Mouse (Mus musculus) right cerebral cortex, adult 18-20 months (tissue): ENCODE measurements around the gene Cyp2u1.
A peak's percentile ranks its signal among the peaks of the same experiment; 100 is the strongest.

Experiments used
- DNase-seq: peaks from one replicate; pipeline ENCODE4 v3.0.0; 2022; ENCODE audit warnings: mixed read lengths

The Cyp2u1 gene

GRCm38 (mm10) chr3:131251601-131252000 lies 51.4 kb downstream of the Cyp2u1 start:
- no peak for DNase-seq

DNA sequence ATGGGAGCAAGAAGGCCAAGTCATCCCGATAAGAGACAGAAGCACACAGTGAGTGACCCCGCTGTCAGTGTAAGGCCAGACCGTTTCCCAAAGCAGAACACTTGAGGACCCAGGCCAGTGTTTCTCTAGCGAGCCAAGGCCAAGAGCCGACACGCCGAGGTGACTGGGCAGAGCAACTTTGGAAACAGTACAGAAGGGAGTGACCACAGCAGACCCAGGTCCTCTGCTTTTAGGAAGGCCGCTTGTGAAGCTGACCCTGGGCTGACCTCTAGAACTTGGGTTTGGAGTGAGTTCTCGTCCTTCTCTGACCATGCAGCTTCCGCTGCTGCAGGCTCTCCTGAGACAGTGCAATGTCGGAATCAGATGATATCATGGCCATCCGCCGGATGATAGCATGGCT lies 52.0 kb downstream of the Cyp2u1 start:
- no peak for DNase-seq

DNA sequence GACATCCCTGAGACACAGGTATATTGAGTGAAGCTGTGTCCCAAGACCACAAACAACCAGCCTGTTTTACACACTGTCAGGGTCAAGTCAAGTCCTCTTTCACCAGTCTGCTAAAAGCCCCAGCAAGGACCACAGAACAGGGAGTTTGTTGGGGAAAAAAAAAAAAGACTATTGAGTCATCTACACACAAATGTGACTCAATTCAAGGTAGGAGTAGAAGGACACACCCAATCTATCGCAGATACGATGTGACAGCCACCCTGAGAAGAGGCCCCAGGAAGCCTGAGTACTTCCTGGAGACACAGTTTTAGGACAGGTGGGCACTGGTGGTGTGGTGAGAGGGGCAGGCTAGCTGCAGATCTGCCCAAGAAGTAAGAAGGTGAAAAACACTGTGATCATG lies 52.7 kb downstream of the Cyp2u1 start:
- no peak for DNase-seq

DNA sequence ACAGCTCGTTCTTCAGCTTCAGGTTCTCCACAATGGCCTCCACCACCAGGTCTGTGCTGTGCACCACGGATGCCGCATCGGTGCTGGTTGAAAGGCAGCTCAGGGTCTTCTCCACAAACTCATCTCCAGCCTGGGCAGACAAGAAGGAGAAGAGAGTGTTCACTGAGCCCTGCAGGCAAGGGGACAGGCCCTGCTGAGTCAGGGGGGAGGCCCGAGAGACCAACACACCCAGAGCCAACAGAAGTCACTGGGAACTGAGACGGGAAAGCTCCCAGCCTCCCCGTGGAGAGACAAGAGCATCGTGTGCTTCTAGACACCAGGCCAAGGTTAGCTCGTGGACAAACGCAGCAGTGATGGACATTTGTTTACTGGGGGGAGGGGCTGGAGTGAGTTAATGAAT lies 54.6 kb downstream of the Cyp2u1 start:
- DNase-seq, result no peak

DNA sequence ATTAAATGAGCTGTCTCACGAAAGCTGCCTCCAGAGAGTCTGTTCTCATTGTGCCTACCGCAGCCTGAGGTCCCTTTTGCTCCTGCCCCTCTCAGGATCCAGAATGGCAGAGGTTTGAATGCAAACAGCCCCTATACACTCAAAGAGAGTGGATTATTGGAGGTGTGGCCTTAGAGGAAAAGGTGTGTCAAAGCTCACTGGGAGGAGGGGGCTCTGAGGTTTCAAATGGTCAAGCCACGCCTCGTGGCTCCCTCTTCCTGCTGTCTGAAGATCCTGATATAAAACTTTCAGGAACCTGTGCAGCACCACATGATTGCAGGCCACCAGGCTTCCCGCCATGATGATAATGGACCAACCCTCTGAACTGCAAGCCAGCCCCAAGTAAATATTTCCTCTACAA lies 55.2 kb downstream of the Cyp2u1 start:
- no peak for DNase-seq

DNA sequence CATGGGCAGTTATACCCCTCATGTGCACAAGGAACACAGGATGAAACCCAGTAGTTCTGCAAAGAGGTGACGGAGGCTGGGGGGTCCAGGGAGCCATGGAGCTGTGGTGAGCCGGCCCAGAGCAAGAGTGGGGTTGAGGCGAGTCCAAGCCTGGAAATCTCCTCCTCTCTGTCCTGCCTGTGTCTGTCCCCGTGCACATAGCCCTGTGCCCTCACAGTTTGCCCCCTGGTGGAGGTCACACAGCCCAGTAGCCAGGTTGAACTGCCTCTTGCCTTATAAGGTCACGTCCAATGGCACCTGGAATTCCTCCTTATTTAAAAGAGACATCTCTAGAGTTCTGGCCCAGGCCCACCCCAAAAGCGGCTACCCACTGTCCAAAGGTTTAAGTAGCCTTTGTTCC lies 55.6 kb downstream of the Cyp2u1 start:
- no peak for DNase-seq

DNA sequence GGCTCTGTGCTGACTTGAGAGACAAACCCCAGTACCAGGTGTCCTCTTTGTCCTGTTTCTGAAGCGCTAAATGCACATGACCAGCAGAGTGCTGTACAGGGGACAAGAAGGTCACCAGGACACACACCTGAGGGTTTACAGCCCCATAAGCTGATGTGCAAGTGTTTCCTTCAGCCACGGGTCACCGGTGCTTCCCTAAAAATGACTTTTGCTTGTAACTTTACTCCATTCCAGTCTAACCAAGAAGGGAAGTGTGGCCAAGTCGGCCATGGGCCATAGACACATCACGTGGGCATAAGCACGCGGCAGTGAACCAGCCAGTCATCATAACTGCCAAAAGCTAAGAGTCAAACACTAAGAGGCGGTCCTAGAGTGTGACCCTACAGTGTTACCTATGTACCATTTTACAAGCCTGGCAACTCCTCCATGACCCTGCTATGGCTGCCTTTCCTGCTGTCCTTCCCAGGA lies 56.4 kb downstream of the Cyp2u1 start:
- no peak for DNase-seq

DNA sequence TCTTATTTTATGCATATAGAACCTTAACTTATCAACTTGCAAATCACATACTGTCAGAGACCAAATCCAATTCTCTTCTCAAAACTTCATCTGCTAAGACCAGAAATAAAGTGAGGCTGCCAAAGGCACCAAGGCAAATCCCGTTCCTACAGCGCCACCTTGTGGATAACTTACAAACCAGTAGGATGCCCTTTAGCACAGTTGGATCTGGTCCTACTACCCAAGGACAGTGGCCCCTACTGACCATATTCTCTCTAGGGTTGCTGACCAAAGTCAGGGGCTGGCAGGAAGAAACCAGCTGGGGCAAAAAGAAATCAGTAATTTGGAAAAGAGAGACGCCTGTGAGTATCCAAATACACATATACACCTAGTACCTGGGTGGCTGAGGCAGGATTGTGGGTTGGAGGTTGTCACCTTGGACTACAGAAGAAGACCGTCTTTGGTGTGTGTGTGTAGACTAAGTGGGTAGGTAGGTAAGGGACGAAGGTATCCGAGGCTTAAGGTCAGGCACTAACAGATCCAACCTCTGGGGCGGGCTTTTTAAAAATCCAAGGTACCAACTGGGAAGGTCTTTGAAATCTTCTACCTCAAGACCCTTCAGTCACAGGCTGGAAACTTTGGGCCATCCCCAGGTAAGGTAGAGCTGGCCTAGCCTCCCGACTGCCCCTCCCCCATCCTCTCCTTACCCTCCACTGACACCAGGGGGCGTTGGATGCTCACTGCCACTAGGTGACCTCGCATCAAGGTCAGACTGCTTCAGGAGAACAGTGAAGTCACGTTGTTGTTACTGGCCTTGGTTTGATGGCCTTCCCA lies 57.1 kb downstream of the Cyp2u1 start:
- peak; percentile 51 for DNase-seq
